Mouse (Mus musculus): ENCODE data around the gene Olfr482.

DNA sequence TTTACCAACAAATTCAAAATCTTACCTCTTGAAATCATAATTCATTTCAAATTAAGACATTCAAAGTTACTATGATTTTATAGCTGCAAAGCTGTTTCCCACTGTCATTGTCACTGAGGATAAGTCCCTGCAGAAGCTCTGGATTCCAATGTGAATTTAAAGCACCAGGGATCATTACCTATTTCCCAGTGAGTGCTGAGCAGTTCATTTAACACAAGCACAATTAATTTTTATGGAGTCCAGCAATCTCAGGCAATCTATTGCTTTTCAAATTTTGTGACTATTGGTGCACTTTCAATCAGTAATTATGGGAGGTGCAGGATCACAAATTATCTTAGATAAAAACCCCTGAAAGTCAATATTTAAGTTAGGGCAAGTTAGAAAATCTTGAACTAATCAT lies 30.0 kb upstream of the Olfr482 start, which contains the start of gene Olfr484:
- TF ChIP-seq CTCF (IDR thresholded peaks at IDR 0.05; ENCODE audit: borderline replicate concordance, control insufficient read depth, extremely low read depth, insufficient read depth, low read length, poor library complexity) (no peak), POLR2A (IDR thresholded peaks at IDR 0.05; ENCODE audit: control insufficient read depth, extremely low read depth, insufficient read depth, low read length, poor library complexity) (no peak)
